Mouse (Mus musculus): ENCODE measurements at regions not wholly inside any gene's neighbourhood (a gene's known extent, or its start where the extent isn't known, plus 50 kb on each side); places are given as distances from the start of the nearest gene placed in this dataset.

DNA sequence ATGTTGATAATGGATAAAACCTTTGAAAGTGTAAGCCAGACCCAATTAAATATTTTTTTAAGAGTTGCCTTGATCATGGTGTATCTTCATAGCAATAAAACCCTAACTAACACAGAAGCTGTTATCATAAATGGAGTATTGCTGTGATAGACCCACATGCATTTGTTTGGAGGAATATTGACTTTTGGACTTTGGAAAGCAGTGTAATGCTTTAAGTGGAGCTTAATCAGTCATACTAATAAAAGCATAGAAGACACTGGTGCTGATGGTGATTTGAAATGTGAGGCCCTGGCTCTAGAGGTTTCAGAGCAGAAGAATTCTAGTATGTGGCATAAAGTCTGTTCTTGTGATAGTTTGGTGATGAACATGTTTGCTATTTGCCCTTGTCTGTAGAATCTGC, 328.4 kb upstream of the Cadm2 start:
- TF ChIP-seq EP300 (IDR thresholded peaks at IDR 0.05; ENCODE audit: low read length) (no peak), CTCF (conservative IDR thresholded peaks at IDR 0.05 in 1 of 2, IDR thresholded peaks at IDR 0.05 in 1 of 2; ENCODE audit: low read depth in 2 of 2, low read length in 2 of 2) (no peak), POLR2A (IDR thresholded peaks at IDR 0.05; ENCODE audit: low read depth, low read length) (no peak), ZNF384 (IDR thresholded peaks at IDR 0.05; ENCODE audit: low read depth, low read length) (no peak), UBTF (IDR thresholded peaks at IDR 0.05; ENCODE audit: low read depth, low read length) (no peak), RCOR1 (conservative IDR thresholded peaks at IDR 0.05; ENCODE audit: low read depth, low read length) (no peak), MAFK (IDR thresholded peaks at IDR 0.05; ENCODE audit: insufficient replicate concordance, low read length) (no peak), POLR2AphosphoS2 (IDR thresholded peaks at IDR 0.05; ENCODE audit: low read depth, low read length) (no peak), TCF12 (IDR thresholded peaks at IDR 0.05; ENCODE audit: low read depth, low read length) (no peak), NELFE (IDR thresholded peaks at IDR 0.05; ENCODE audit: low read depth, low read length) (no peak), USF1 (IDR thresholded peaks at IDR 0.05; ENCODE audit: low read depth, low read length) (no peak), MAX (IDR thresholded peaks at IDR 0.05; ENCODE audit: low read length) (no peak), JUND (conservative IDR thresholded peaks at IDR 0.05; ENCODE audit: low read depth, low read length) (no peak), CHD2 (IDR thresholded peaks at IDR 0.05; ENCODE audit: low read length) (no peak)
